Mouse (Mus musculus) stomach, embryonic 16.5 days (tissue): Measurements from ENCODE around the gene Stra6. TPM values are rescaled to one million over a fixed set of nuclear protein-coding genes. Genes with fewer than 3 reads are reported as not detected.

ENCODE experiments used
- ATAC-seq: fragments of 200-750 bp; cut with Nextera tagmentation; 2 replicates; pipeline ENCODE4 v1.8.0; 2017; ENCODE audit warnings: moderate number of reproducible peaks, moderate TSS enrichment; ENCODE audit not compliant: insufficient read depth, low FRiP score
- H3K27ac ChIP-seq: fragments of 300-500 bp; sonication (generic); 2 replicates; pipeline ENCODE4 v1.5.1; 2014; ENCODE audit warnings: low read length
- H3K27me3 ChIP-seq: fragments of 300-500 bp; sonication (generic); 2 replicates; pipeline ENCODE4 v1.6.1; 2014; ENCODE audit warnings: low read length, control low read depth, mixed read lengths; ENCODE audit not compliant: control insufficient read depth, insufficient read depth
- H3K36me3 ChIP-seq: fragments of 300-500 bp; sonication (generic); 2 replicates; pipeline ENCODE4 v1.6.1; 2014; ENCODE audit warnings: low read length; ENCODE audit not compliant: control insufficient read depth, insufficient read depth
- H3K4me1 ChIP-seq: fragments of 300-500 bp; sonication (generic); 2 replicates; pipeline ENCODE4 v1.6.1; 2014; ENCODE audit warnings: low read length, control low read depth, mixed read lengths; ENCODE audit not compliant: control insufficient read depth, insufficient read depth
- H3K4me2 ChIP-seq: fragments of 300-500 bp; sonication (generic); 2 replicates; pipeline ENCODE4 v1.6.1; 2014; ENCODE audit warnings: low read depth, low read length, mixed read lengths
- H3K4me3 ChIP-seq: fragments of 300-500 bp; sonication (generic); replicated peaks from 2 replicates; pipeline ENCODE4 v1.5.1; 2014; ENCODE audit warnings: mild to moderate bottlenecking, low read length
- H3K9ac ChIP-seq: fragments of 300-500 bp; sonication (generic); 2 replicates; pipeline ENCODE4 v1.6.1; 2014; ENCODE audit warnings: low read length
- H3K9me3 ChIP-seq: fragments of 300-500 bp; sonication (generic); replicated peaks from 2 replicates; pipeline ENCODE4 v1.6.1; 2016; ENCODE audit warnings: low read length, control low read depth; ENCODE audit not compliant: control insufficient read depth
- WGBS: fragments of 180-500 bp; shearing (Covaris S2); extraction: QIAGEN DNeasy Blood & Tissue Kit; methylation state at CpG from one replicate; pipeline ENCODE4 v1.1.7; 2014; 5-methylcytosine and 5-hydroxymethylcytosine counted together
- polyA plus RNA-seq: library from polyadenylated mRNA; unstranded; fragments of >200 nt; fragmentation: Nextera tagmentation; extraction: Ambion mirVana; gene quantifications from 2 replicates; pipeline ENCODE4 v1.2.1, GENCODE M21; 2015

Stra6 gene
- polyA plus RNA-seq, 1 experiment from 2014 or later = 1.4 TPM

GRCm38 (mm10) chr9:58145417-58145816, 81.8 kb downstream of the Stra6 start:
- H3K4me1 ChIP-seq = peaks cover 29% of the 10 kb centered on the region
- no peak overlapping the region for H3K4me3 ChIP-seq
- WGBS = 66% methylated on average over 5 of the region's 5 CpGs
- no peak for ATAC-seq
- H3K27ac ChIP-seq = no peak overlapping the region
- no peaks in the 10 kb centered on the region for H3K9me3 ChIP-seq
- H3K9ac ChIP-seq = no peak overlapping the region
- H3K27me3 ChIP-seq = no peaks in the 10 kb centered on the region
- H3K36me3 ChIP-seq = no peaks in the 10 kb centered on the region
- H3K4me2 ChIP-seq = no peak overlapping the region

DNA sequence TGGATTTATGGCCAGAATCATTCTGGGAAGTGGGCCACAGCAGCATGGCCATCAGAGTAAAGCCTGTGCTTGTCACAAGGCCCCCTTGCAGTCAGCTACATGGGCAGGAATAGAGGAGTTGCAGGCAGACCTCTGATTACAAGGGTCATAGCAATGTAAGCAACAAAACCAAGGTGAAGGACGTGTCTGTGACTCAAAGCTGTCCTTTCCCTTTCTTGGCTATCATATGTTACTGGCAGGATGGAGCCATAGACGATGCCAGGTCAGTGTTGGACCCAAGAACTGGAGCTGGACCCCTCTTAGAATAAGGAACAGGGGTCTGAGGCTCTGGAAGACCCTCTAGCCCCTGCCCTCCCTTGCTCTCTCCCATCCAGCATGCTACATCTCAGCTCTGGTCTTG, 85.2 kb downstream of the Stra6 start:
- no peaks in the 10 kb centered on the region for H3K27me3 ChIP-seq
- H3K9me3 ChIP-seq = no peaks in the 10 kb centered on the region
- no peak overlapping the region for H3K27ac ChIP-seq
- H3K4me2 ChIP-seq = no peak overlapping the region
- peaks cover 27% of the 10 kb centered on the region for H3K4me1 ChIP-seq
- no peaks in the 10 kb centered on the region for H3K36me3 ChIP-seq
- 60% methylated on average over 2 of the region's 2 CpGs for WGBS
- H3K4me3 ChIP-seq = no peak overlapping the region
- ATAC-seq = no peak
- no peak overlapping the region for H3K9ac ChIP-seq

GRCm38 (mm10) chr9:58150733-58151361, 87.3 kb downstream of the Stra6 start:
- no peaks in the 10 kb centered on the region for H3K36me3 ChIP-seq
- H3K9ac ChIP-seq = no peak overlapping the region
- H3K4me3 ChIP-seq = no peak overlapping the region
- WGBS = 73% methylated on average over 4 of the region's 4 CpGs
- no peak overlapping the region for H3K27ac ChIP-seq
- no peak for ATAC-seq
- no peaks in the 10 kb centered on the region for H3K27me3 ChIP-seq
- H3K9me3 ChIP-seq = no peaks in the 10 kb centered on the region
- no peak overlapping the region for H3K4me2 ChIP-seq
- peaks cover 28% of the 10 kb centered on the region for H3K4me1 ChIP-seq

DNA sequence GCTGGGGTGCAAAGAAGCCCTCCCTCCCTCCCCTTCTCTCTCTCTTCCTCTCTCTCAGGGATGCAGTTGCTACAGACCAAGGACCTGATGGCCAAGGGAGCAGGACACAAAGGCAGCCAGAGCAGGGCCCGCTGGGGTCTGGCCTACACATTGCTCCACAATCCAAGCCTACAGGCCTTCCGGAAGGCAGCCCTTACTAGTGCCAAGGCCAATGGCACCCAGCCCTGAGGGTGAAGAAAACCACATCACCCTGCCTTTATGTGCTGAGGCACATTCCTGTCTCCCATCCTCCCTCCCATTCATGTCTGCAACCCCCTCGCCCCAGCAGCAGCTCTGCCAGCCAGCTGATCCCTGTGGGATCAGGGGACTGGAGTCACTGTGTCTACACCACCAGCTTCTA, 89.5 kb downstream of the Stra6 start:
- no peak overlapping the region for H3K4me3 ChIP-seq
- 0 out of 2 replicates have a peak overlapping the region, but pooled peaks have one; percentile 0 for H3K9ac ChIP-seq
- peak overlapping the region; percentile 63 for H3K27ac ChIP-seq
- H3K4me2 ChIP-seq = peak overlapping the region; percentile 5; the same call in 1 of the 2 replicates
- H3K36me3 ChIP-seq = no peaks in the 10 kb centered on the region
- WGBS = 57% methylated on average over 3 of the region's 3 CpGs
- no peaks in the 10 kb centered on the region for H3K9me3 ChIP-seq
- no peaks in the 10 kb centered on the region for H3K27me3 ChIP-seq
- H3K4me1 ChIP-seq = peaks cover 48% of the 10 kb centered on the region
- no peak for ATAC-seq

- peak overlapping the region; percentile 25 for H3K4me2 ChIP-seq
- 37% methylated on average over 3 of the region's 3 CpGs for WGBS
- H3K4me1 ChIP-seq = peaks cover 66% of the 10 kb centered on the region
Observed at GRCm38 (mm10) chr9:58155366-58155765, 91.8 kb downstream of the Stra6 start.

GRCm38 (mm10) chr9:58156819-58157560, 93.4 kb downstream of the Stra6 start:
- H3K27ac ChIP-seq = peak overlapping the region; percentile 99
- ATAC-seq = no peak
- peaks cover 68% of the 10 kb centered on the region for H3K4me1 ChIP-seq
- peak overlapping the region; percentile 66 for H3K4me2 ChIP-seq
- H3K36me3 ChIP-seq = no peaks in the 10 kb centered on the region
- peak overlapping the region; percentile 60 for H3K9ac ChIP-seq
- WGBS = 83% methylated on average over 22 of the region's 22 CpGs
- no peaks in the 10 kb centered on the region for H3K9me3 ChIP-seq
- peak overlapping the region; percentile 45 for H3K4me3 ChIP-seq
- H3K27me3 ChIP-seq = no peaks in the 10 kb centered on the region

More at GRCm38 (mm10) chr9:58155366-58155765, 91.8 kb downstream of the Stra6 start:
- H3K27ac ChIP-seq = peak overlapping the region; percentile 3
- no peaks in the 10 kb centered on the region for H3K27me3 ChIP-seq
- H3K9me3 ChIP-seq = no peaks in the 10 kb centered on the region
- H3K36me3 ChIP-seq = no peaks in the 10 kb centered on the region
- no peak overlapping the region for H3K9ac ChIP-seq
- no peak for ATAC-seq
- H3K4me3 ChIP-seq = 0 out of 2 replicates have a peak overlapping the region, but pooled peaks have one; percentile 7

- WGBS = 64% methylated on average over 13 of the region's 13 CpGs
- Histone ChIP-seq H3K27me3 (no peaks in the 10 kb centered on the region), H3K4me3 (peak overlapping the region; percentile 45), H3K4me1 (peaks cover 70% of the 10 kb centered on the region), H3K36me3 (no peaks in the 10 kb centered on the region), H3K9me3 (no peaks in the 10 kb centered on the region), H3K9ac (peak overlapping the region; percentile 74), H3K27ac (peak overlapping the region; percentile 99), H3K4me2 (peak overlapping the region; percentile 66)
- ATAC-seq = no peak
Observed at GRCm38 (mm10) chr9:58157838-58158237, 94.2 kb downstream of the Stra6 start.

GRCm38 (mm10) chr9:58158541-58159311, 95.1 kb downstream of the Stra6 start:
- Histone ChIP-seq H3K4me3 (peak overlapping the region; percentile 45), H3K4me1 (peaks cover 61% of the 10 kb centered on the region)
- WGBS = 11% methylated on average over 7 of the region's 7 CpGs

More at GRCm38 (mm10) chr9:58158541-58159311, 95.1 kb downstream of the Stra6 start:
- H3K27ac ChIP-seq = peak overlapping the region; percentile 99
- H3K9me3 ChIP-seq = no peaks in the 10 kb centered on the region
- no peaks in the 10 kb centered on the region for H3K27me3 ChIP-seq
- ATAC-seq = peak; percentile 90
- H3K36me3 ChIP-seq = no peaks in the 10 kb centered on the region
- peak overlapping the region; percentile 66 for H3K4me2 ChIP-seq
- peak overlapping the region; percentile 74 for H3K9ac ChIP-seq
